Mouse (Mus musculus): Measurements from ENCODE around the gene Gli2. TPM values are rescaled to one million over a fixed set of nuclear protein-coding genes. Genes with fewer than 3 reads are reported as not detected.

The Gli2 gene
- total RNA-seq, 2 experiments from 2014 or later, result 1.5 to 3.3 TPM

DNA sequence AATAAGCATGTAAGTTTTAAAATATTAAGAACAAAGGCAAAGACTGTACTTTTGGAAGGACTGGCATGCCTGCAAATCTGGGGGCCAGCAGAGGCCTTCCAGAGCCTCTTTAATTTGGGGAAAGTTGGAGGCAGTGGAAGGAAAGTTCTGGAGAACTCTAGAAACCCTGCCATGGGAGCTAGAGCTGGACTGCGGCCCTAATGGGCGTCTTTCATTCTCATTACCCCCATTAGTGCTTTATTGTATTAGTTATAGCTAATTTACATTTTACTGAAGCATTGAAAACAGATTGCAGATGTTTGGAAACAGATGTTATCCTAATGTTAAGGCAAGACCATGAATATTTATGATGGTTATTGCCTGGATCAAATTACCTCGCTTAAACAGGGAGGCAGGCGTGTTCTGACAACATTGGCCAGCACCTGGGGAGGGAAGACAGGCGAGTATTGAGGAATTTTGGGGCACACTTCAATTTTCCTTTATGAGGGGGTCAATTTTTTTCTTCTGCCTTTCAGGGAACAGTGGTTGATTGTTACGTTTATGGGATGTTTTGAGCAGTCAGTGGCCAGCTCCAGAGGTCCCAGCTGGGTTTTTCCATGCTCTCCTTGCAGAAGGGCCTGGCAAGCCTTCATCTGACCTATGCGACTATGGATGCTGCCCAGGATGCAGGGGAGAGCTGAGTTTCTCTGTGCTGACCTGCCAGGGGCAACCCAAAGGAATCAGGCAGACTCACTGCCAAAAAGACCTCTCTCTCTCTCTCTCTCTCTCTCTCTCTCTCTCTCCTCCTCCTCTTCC, 253.9 kb downstream of the Gli2 start:
- no peak for DNase-seq

GRCm38 (mm10) chr1:118795415-118796167, 257.8 kb downstream of the Gli2 start:
- peak; percentile 4 for DNase-seq

- no peak for DNase-seq
Observed at GRCm38 (mm10) chr1:118789871-118790270, 263.5 kb downstream of the Gli2 start.

DNA sequence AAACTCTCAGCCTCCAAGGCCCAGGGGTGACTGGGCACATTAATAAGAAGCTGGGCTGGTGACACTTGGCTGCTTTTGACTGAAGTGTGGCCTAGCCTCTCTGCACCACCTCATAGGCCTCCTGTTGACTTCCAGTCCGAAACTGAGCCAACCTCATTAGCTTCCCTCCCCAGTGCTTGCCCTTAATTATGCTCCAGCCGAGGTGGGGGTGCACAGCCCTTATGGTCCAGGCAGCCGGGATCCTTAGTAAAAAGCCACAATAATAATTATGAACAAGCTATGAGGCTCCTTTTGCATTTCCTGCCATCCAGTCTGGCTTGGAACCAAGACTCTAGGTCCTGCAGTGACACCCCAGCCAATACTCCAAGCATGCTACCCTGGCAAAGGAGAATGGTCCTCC, 264.0 kb downstream of the Gli2 start:
- no peak for DNase-seq

DNA sequence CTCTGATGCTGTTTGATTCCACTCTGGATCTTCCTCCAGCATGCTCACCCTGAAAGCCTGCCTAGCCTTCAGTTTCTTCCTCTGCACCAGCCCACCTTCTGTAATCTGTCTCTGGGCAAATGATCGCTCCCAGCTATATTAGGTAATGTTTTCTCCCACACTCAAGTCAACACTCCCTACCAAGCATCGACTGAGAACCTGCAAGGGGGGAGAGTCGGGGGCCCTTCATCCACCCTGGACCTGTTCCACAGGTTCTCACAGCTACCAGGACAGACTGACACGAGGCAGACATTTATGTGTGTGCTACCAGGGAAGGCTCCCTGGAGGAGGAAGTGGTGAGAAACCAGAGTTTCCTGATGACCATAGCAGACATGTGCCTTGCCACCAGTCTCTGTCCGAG, 264.6 kb downstream of the Gli2 start:
- no peak for DNase-seq

- no peak for DNase-seq
Observed at GRCm38 (mm10) chr1:118787486-118787885, 265.9 kb downstream of the Gli2 start.

Small RNA genes lying within 50 kb of the gene (microRNA-seq; reads per million reads assigned to microRNA genes)
- gene Mir6346, result not detected
